Mouse (Mus musculus): Measurements from ENCODE around the gene Myo18a. TPM values are rescaled to one million over a fixed set of nuclear protein-coding genes. Genes with fewer than 3 reads are reported as not detected.

The Myo18a gene
- polyA plus RNA-seq, 1 experiment from 2014 or later = 26.4 TPM

DNA sequence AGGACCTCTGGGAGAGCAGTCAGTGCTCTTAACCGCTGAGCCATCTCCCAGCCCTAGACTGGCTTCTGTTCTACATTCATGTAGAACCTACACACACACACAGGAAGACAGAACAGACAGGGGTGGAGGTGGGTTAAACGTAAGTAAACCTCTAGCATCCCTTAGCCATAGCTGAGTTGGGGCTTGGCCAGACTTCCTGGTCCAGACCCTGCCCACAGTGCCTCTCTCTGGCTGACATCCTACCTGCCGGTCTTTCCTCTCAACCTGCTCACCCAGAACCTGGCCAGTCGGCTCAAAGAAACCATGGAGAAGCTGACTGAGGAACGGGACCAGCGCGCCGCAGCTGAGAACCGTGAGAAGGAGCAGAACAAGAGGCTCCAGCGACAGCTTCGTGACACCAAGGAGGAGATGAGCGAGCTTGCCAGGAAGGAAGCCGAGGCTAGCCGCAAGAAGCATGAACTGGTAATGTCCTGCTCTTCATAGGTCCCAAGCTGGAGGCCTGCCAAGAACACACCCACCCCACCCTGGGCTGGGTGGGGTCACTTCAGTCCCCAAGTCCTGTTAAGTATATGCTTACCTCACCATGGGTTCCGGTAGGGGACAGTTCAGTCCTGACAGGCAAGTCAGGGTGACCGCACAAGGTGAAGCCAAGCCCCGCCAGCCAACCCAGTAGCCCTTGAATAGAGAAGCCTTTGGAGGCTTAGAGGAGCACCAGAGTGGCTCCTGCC is 90.1 kb downstream of the Myo18a start:
- Histone ChIP-seq H3K9me3 (no peaks in the 10 kb centered on the region), H3K4me3 (no peak overlapping the region), H3K27ac (no peak overlapping the region), H3K27me3 (ENCODE audit: poor library complexity, severe bottlenecking) (peaks cover 71% of the 10 kb centered on the region), H3K36me3 (replicated peaks) (peaks cover 67% of the 10 kb centered on the region), H3K4me1 (peaks cover 55% of the 10 kb centered on the region)
- DNase-seq (ENCODE audit: extremely low spot score, low spot score) = no peak
- WGBS = 94% methylated on average over 17 of the region's 17 CpGs

DNA sequence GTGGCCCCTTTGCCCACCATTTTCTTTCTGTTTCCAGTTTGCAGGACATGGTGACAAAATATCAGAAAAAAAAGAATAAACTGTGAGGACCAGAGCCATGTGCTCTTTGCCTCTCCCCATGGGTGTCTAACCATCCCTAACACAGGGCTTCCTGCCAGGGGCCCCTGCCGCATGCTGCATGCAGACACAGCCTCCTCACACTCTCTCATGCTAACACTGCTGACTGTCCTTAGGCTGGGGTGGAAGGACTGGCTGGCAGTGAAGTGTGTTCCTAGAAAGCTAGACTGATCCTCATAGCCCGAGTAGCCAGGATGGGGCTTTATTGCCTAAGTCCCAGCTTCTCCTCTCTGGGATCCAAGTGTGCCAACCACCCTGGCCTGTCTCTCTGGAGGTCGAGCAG is 91.6 kb downstream of the Myo18a start:
- Histone ChIP-seq H3K4me1 (peaks cover 59% of the 10 kb centered on the region), H3K27ac (peak overlapping the region; percentile 53), H3K9me3 (no peaks in the 10 kb centered on the region), H3K27me3 (ENCODE audit: poor library complexity, severe bottlenecking) (peaks cover 75% of the 10 kb centered on the region), H3K36me3 (replicated peaks) (peaks cover 63% of the 10 kb centered on the region), H3K4me3 (no peak overlapping the region)
- WGBS = 53% methylated on average over 3 of the region's 3 CpGs
- DNase-seq (ENCODE audit: extremely low spot score, low spot score) = no peak

DNA sequence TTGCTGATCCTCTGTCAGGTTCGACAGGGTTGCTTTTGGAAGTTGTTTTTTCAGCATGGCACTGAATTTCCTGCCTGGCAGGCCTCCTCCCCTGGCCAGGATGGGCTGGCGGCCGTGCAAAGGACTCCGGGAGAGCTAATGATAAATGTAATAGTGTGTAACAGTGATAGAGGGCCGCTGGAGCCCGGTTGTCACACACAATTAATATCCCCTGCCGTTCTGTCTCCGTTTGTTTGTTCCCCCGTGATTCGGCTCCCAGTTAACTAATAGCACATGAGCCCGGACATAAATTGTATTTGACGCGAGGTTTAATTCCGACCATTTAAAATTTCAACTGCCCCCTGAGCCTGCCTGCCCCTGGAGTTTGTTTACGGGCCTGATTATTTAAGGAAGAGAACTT is 92.3 kb downstream of the Myo18a start:
- 66% methylated on average over 15 of the region's 15 CpGs for WGBS
- H3K4me1 ChIP-seq = peaks cover 58% of the 10 kb centered on the region

DNA sequence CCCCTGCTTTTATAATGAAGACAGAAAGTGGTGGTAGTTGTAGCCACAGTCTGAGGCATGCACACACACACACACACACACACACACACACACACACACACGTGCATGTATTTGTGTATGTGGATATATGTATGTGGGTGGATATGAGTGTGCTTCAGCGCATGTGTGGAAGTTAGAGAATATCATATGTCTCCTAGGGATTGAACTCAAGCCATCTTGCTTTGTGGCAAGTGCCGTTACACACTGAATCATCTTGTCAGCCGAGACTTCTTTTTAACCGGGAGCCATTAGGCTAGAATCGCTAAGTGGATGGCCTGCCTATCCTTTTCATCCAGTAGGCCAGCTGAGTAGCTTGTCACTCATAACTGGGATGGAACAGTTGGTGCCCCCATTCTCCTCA is 94.0 kb downstream of the Myo18a start:
- Histone ChIP-seq H3K27me3 (ENCODE audit: poor library complexity, severe bottlenecking) (peaks cover 77% of the 10 kb centered on the region), H3K4me3 (no peak overlapping the region), H3K36me3 (replicated peaks) (peaks cover 57% of the 10 kb centered on the region), H3K4me1 (peaks cover 51% of the 10 kb centered on the region), H3K9me3 (no peaks in the 10 kb centered on the region), H3K27ac (no peak overlapping the region)
- no peak for DNase-seq (ENCODE audit: extremely low spot score, low spot score)
- 92% methylated on average over 6 of the region's 6 CpGs for WGBS

More for the DNA sequence above, 92.3 kb downstream of the Myo18a start:
- no peak for DNase-seq (ENCODE audit: extremely low spot score, low spot score)
- Histone ChIP-seq H3K4me3 (no peak overlapping the region), H3K27ac (0 out of 2 replicates have a peak overlapping the region, but pooled peaks have one; percentile 53), H3K9me3 (no peaks in the 10 kb centered on the region), H3K36me3 (replicated peaks) (peaks cover 63% of the 10 kb centered on the region), H3K27me3 (ENCODE audit: poor library complexity, severe bottlenecking) (peaks cover 75% of the 10 kb centered on the region)

DNA sequence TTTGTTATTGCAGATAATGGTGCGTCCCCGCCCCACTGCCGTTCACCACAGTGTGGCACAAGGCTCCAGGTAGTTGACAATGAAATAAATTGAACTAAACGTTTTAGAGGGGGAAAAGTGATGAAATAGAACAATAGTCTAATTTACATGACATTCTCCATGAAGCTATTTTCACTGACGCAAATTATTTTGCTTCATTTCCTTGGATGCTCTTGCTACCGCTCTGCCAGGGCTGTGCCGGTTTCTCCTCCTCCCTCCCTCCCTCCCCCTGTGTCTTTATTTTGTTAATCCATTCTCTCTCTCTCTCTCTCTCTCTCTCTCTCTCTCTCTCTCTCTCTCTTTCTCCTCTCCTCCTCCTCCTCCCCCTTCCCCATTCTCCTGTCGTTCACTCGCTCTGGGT is 95.5 kb downstream of the Myo18a start:
- H3K36me3 ChIP-seq (replicated peaks) = peaks cover 45% of the 10 kb centered on the region
- H3K4me1 ChIP-seq = peaks cover 51% of the 10 kb centered on the region
- 32% methylated on average over 9 of the region's 9 CpGs for WGBS
- H3K4me3 ChIP-seq = 0 out of 2 replicates have a peak overlapping the region, but pooled peaks have one; percentile 7
- DNase-seq (ENCODE audit: extremely low spot score, low spot score) = no peak
- peak overlapping the region; percentile 63 for H3K27ac ChIP-seq
- no peaks in the 10 kb centered on the region for H3K9me3 ChIP-seq
- peaks cover 84% of the 10 kb centered on the region for H3K27me3 ChIP-seq (ENCODE audit: poor library complexity, severe bottlenecking)

DNA sequence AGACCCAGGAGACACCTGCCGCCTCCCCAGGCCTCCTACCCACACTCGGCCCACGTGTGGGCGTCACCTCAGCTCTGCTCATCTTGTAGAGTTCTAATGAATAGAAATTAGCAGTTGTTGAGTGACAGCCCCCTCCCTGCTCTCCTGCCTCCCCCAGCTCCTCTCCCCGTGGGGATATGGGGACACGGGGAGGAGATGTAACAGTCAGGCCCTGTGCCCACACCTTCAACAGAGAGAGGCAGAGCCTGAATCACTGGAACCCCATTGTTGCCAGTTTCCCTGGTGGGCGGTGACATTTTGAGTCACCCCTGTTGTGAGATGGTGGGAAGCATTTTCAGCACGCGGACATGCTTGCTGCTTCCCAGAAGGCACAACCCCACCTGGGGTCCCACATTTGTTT is 97.9 kb downstream of the Myo18a start:
- 83% methylated on average over 9 of the region's 9 CpGs for WGBS

DNA sequence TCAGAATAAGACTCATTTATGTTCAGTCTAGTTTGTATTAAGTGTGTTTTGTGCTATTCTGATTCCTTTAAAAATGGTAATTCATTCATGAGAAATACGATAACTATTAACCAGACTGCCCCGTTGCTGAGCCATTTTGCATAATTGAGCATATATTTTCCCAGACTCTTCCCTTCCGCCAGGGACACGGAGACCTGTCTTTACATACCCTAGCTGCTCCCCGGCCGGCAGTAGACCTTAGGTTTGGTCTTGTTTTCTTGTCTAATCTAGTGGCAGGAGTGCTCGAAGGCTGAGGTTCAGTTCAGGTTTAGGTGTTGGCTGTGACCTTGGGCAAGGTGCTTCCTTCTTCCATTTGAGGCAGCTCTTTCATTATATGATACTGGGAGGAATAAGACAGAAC is 99.8 kb downstream of the Myo18a start:
- Histone ChIP-seq H3K27ac (no peak overlapping the region), H3K9me3 (no peaks in the 10 kb centered on the region), H3K27me3 (ENCODE audit: poor library complexity, severe bottlenecking) (peaks cover 98% of the 10 kb centered on the region), H3K4me3 (no peak overlapping the region), H3K36me3 (replicated peaks) (peaks cover 30% of the 10 kb centered on the region), H3K4me1 (peaks cover 66% of the 10 kb centered on the region)
- WGBS = 93% methylated on average over 7 of the region's 7 CpGs
- no peak for DNase-seq (ENCODE audit: extremely low spot score, low spot score)

More for the DNA sequence above, 97.9 kb downstream of the Myo18a start:
- Histone ChIP-seq H3K36me3 (replicated peaks) (peaks cover 37% of the 10 kb centered on the region), H3K27me3 (ENCODE audit: poor library complexity, severe bottlenecking) (peaks cover 92% of the 10 kb centered on the region), H3K4me1 (peaks cover 56% of the 10 kb centered on the region), H3K9me3 (no peaks in the 10 kb centered on the region), H3K27ac (no peak overlapping the region), H3K4me3 (no peak overlapping the region)
- DNase-seq (ENCODE audit: extremely low spot score, low spot score) = no peak

DNA sequence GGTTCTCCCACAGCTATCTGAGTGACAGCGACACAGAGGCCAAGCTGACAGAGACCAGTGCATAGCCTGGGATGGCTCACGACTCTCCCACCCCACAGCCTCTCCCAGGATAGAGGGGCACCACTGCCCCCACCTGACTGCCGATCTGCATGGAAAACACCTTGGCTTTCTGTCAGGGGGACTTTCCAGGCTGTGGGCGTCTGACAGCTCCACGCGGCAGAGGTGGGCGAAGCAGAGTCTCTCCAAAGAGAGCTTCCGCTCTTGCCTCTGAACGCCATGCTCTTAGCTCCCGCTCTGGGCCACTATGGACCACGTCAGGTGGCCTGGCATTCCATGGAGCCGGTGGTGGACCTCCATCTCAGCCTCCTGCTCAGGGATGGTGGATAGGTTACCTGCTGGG is 101.7 kb downstream of the Myo18a start:
- Histone ChIP-seq H3K36me3 (replicated peaks) (peaks cover 20% of the 10 kb centered on the region), H3K4me3 (no peak overlapping the region), H3K27me3 (ENCODE audit: poor library complexity, severe bottlenecking) (peaks cover 98% of the 10 kb centered on the region), H3K27ac (peak overlapping the region; percentile 40; the same call in 1 of the 2 replicates), H3K4me1 (peaks cover 60% of the 10 kb centered on the region), H3K9me3 (no peaks in the 10 kb centered on the region)
- WGBS = 65% methylated on average over 12 of the region's 12 CpGs
- no peak for DNase-seq (ENCODE audit: extremely low spot score, low spot score)

DNA sequence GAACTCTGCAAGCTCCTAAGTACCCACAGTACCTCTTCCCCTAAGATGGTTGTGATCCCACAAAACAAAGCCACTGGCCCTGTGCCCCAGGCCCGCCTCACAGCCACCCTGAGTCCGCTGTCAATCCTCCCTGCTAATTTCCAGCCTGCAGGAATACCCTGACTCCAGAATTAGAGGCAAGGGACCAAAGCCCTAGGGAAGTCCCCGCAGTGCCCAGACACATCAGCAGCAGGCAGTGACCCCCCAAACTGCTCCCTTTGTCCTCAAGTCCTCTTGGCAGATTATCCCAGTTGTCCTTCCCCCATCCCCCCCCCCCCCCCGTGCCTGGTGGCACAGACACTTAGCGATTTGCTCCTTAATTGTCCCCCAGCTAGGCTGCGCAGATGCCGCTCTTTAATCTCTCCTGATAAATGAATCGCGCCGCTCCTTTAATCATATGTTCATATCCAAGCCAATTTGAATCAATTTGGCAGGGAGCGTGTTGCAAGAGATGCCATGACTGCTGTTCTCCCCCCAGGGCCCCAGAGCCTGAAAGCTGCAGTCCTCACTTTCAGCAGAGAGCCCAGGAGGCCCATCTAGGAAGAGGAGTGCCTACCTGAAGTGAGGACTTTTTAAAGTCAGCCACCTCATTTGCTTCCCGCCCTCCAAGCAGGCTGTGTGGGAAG is 104.5 kb downstream of the Myo18a start:
- 0 out of 2 replicates have a peak, but pooled peaks cover 5% of the 10 kb centered on the region for H3K36me3 ChIP-seq (replicated peaks)
- peaks cover 93% of the 10 kb centered on the region for H3K27me3 ChIP-seq (ENCODE audit: poor library complexity, severe bottlenecking)
- no peaks in the 10 kb centered on the region for H3K9me3 ChIP-seq
- H3K4me1 ChIP-seq = peaks cover 61% of the 10 kb centered on the region
- peak overlapping the region; percentile 21; the same call in 1 of the 2 replicates for H3K4me3 ChIP-seq
- DNase-seq (ENCODE audit: extremely low spot score, low spot score) = no peak
- WGBS = 3% methylated on average over 12 of the region's 12 CpGs
- H3K27ac ChIP-seq = peak overlapping the region; percentile 60

DNA sequence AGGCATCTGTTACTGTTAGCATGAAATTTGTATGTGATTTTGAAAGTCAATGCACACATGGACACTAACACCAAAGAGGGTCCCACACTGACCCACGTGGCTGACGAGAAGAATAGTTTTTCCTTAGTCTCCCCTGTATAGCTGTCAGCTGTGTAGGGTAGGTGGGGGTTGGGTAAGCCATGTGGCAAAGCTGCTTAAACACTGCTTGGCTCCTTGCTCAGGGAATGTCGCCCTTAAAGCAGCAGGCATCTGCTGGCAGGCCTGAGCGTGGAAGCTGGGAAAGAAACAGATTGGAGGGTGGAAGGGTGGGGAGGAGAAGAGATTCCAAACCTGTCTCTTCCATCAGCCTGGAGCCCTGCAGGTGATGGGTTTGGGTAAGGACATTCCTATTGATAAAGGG is 108.4 kb downstream of the Myo18a start:
- no peak overlapping the region for H3K4me3 ChIP-seq
- 29% methylated on average over 4 of the region's 4 CpGs for WGBS
- peaks cover 66% of the 10 kb centered on the region for H3K4me1 ChIP-seq
- peaks cover 93% of the 10 kb centered on the region for H3K27me3 ChIP-seq (ENCODE audit: poor library complexity, severe bottlenecking)
- no peaks in the 10 kb centered on the region for H3K9me3 ChIP-seq
- H3K27ac ChIP-seq = no peak overlapping the region
- no peak for DNase-seq (ENCODE audit: extremely low spot score, low spot score)
- no peaks in the 10 kb centered on the region for H3K36me3 ChIP-seq (replicated peaks)

DNA sequence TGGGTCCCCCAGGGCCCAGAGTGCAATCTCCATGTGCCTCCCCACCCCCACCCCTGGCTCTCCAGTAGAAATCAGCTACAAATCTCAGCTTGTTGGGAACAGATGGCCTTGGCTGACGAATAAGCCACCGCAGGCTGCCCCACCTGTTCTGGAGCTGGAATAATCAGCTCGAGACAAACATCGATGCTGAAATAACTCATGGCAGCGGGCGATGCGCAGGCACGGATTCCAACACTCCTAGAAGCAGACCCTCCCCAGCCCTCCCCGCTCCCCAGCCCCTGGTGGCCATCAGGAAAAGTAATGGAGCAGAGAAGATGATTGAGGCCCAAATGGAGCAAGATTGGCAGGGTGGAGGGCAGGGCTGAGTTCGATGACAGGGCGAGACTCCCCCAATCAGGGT is 109.2 kb downstream of the Myo18a start:
- H3K9me3 ChIP-seq = no peaks in the 10 kb centered on the region
- no peaks in the 10 kb centered on the region for H3K36me3 ChIP-seq (replicated peaks)
- H3K27me3 ChIP-seq (ENCODE audit: poor library complexity, severe bottlenecking) = peaks cover 93% of the 10 kb centered on the region
- WGBS = 5% methylated on average over 11 of the region's 11 CpGs
- peak overlapping the region; percentile 60 for H3K27ac ChIP-seq
- H3K4me3 ChIP-seq = peak overlapping the region; percentile 22; the same call in 1 of the 2 replicates
- peaks cover 66% of the 10 kb centered on the region for H3K4me1 ChIP-seq
- no peak for DNase-seq (ENCODE audit: extremely low spot score, low spot score)

DNA sequence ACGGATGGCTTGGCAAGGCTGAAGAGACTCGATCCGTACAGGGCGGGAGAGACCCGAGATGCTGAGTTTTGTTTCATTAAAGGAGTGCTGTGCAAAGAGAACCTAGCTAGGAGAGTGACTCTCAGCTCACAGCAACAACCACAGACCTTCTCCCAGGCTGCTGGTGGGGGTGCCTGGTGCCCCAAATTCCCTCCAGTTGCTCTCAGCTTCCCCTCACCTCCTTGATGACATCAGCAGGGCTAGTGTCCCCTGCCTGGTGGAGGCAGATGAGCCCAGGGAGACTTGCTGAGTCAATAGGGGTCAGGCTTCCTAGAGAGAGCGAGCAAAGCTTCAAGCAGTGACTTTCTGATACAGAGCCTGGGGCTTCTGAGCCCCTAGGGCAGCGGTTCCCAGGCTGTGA is 109.6 kb downstream of the Myo18a start:
- 8% methylated on average over 7 of the region's 7 CpGs for WGBS
- Histone ChIP-seq H3K4me1 (peaks cover 62% of the 10 kb centered on the region), H3K27ac (peak overlapping the region; percentile 60), H3K36me3 (replicated peaks) (no peaks in the 10 kb centered on the region), H3K27me3 (ENCODE audit: poor library complexity, severe bottlenecking) (peaks cover 90% of the 10 kb centered on the region), H3K4me3 (peak overlapping the region; percentile 22; the same call in 1 of the 2 replicates), H3K9me3 (no peaks in the 10 kb centered on the region)
- no peak for DNase-seq (ENCODE audit: extremely low spot score, low spot score)

DNA sequence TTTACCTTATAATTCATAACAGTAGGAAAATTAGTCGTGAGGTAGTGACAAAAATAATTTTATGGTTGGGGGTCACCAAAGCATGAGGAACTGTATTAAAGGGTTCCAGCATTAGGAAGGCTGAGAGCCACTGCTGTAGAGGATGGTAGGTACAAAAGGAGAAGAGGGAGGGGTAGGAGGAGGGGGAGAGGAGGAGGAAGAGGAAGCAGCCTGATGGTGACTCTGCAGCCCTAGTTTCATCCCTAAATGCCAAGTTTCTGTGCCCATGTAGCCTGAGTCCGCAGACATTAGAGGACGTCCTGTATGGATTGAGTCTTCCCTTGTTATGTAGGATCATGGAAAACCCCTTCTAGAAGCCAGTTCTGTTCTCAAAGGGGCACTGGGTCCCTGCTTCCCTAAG is 110.1 kb downstream of the Myo18a start:
- Histone ChIP-seq H3K27ac (no peak overlapping the region), H3K4me1 (peaks cover 58% of the 10 kb centered on the region), H3K4me3 (no peak overlapping the region), H3K9me3 (no peaks in the 10 kb centered on the region), H3K27me3 (ENCODE audit: poor library complexity, severe bottlenecking) (peaks cover 89% of the 10 kb centered on the region), H3K36me3 (replicated peaks) (no peaks in the 10 kb centered on the region)
- no peak for DNase-seq (ENCODE audit: extremely low spot score, low spot score)
- 57% methylated on average over 3 of the region's 3 CpGs for WGBS
